Mouse (Mus musculus) embryonic fibroblast, embryonic 13.5 days (primary cell): ENCODE measurements at regions not wholly inside any gene's neighbourhood (a gene's known extent, or its start where the extent isn't known, plus 50 kb on each side); places are given as distances from the start of the nearest gene placed in this dataset.

Source experiments
- CTCF ChIP-seq: IDR thresholded peaks from 2 replicates; pipeline ENCODE4 v1.5.1; 2011; ENCODE audit warnings: mild to moderate bottlenecking, control low read depth, low read length, moderate library complexity, borderline replicate concordance; ENCODE audit not compliant: insufficient read depth
- POLR2A ChIP-seq: IDR thresholded peaks from 2 replicates; pipeline ENCODE4 v1.6.1; 2011; ENCODE audit warnings: low read depth, mild to moderate bottlenecking, control low read depth, low read length, moderate library complexity

DNA sequence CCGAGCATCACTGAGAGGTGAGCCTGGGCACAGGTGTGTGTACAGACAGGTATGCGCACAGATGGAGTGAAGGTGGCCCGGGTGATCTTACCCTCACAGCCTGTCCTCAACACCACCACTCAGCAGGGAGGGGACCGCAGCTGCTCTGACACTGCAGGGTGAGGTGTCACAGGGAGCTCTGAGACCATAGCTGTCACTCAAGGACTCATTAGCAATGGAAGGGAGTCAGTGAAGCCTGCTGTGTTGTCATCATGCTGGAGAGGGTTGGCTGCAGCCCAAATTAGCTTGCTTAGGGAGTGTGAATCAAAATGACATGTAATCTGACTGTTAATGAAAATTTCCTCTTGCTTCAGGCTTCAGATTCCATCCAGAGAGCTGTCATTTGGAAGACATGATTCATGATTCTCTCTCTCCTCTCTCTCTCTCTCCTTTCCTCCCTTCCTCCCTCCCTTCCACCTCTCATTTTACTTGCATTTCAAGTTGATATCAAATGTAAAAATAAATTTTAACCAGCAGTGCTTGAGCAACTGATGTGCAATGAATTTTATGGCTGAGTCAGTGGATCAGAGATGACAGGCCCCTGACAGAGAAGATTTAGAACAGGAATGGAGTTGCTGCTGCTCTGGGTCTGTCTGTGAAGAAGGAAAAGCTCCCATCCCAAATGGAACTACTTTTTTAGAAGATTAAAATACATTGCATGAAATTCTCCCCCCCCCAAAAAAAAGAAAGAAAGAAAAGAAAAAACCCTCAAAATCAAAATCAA, 496.5 kb downstream of the Dcdc2c start:
- no peak for TF ChIP-seq POLR2A
- TF ChIP-seq CTCF, result no peak
